Mouse (Mus musculus) left cerebral cortex, adult 18-20 months (tissue): ENCODE measurements at regions not wholly inside any gene's neighbourhood (a gene's known extent, or its start where the extent isn't known, plus 50 kb on each side); places are given as distances from the start of the nearest gene placed in this dataset.

Experiments
- DNase-seq, 2 experiments: peaks; one replicate each; pipeline ENCODE4 v3.0.0; 2021 to 2022; ENCODE audit warnings: low spot score in 2 of 2, mixed read lengths in 1 of 2

DNA sequence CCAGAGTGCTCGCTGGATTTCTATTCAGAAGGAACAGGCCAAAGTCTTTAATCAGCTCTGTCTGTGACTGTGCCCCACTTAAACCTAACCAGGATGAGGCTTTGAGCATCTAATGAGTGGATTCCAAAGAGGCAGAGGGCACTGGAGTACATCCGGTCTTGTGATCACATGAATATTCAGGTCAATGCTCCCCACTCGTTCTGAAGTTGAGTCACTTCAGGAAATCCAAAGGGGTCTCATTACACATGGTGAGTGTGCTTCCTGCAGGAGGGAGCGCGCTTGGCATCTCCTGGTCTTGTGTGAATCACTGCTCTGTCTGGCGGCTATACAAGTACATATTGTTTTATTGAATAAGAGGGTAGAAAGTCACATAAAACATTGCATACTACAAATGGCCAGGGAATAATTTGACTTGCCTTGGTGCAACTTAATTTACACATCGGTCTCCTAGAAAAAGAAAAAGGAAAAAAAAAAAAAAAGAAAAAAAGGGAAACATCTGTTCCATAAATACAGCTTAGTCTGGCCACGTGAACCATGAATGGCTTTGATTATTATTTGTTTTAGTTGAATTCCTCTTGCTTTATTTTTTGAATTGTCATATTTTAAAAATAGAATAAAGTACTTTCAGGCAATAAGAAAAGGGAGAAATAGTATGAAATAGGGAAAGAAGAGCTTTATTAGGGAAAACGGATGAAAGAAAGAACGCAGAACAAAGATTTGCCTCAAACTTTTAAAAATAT lies 148.1 kb upstream of the Hmga2 start:
- DNase-seq: no peak

DNA sequence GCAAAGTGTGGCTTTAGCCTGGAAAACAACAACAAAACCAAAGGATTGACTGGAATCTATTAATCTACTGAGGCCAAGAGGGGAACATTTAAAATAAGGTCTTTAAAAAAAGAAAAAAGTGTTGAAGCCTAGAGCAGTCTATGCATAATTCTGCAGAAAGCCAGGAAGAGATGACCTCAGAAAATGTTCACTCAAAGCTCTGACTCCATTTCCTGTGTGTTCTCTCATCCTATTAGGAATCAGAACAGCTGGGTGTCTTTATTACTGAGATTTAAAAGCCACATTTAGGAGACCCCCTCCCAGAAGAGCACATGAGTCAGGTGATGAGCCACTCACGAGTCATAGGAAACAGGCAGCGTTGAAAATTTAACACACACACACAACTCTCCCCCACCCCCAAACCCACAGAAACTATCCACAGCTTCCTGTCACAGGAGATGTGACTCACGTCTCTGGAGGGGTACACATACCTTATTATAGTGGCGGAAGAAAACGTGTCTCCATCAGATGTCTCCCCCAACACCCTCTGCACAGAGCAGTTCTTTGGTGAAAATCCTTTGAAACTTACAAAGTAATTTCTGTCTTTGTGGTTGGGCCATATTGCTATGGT lies 140.2 kb upstream of the Hmga2 start:
- no peak for DNase-seq

- no peak for DNase-seq
Observed at GRCm38 (mm10) chr10:120612351-120612750, 136.1 kb upstream of the Hmga2 start.

DNA sequence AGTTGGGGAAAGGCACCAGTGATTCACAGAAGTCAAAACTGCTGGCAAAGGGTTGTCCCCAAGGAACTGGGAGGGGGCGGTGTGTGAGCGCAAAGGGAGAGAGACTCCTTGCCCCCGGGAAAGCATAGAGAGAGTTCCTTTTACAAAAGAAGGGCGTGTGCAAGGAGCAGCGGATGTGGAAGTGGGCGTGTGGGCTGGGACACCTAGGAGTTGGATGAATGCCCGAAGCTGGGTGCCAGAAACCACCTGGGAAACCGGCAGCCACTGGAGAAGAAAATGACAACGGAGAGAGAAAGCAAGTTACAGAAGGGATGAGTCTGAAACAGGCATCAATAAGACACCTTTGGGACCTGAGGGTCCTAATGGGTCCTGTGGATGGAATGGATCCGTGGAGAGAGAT lies 133.8 kb upstream of the Hmga2 start:
- peak; percentile 15 to 22 for DNase-seq

DNA sequence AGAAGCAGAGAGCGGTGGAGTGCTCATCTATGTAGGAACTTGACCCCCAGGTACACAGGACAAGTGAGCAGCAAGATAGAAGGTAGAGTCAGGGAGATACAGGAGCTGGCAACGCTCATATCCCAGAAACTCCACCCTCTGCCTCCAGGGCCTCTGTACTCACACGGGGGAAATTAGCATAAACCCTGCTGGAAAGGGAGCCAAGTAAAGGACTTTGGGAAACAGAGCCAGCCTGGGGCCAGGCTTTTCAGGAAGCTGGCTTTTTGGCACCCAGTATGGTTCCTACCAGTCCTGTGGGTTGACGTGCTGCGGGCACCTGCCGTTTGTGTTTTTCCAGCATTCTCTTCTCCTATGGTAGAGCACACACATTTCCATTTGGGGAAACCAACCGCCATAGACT lies 128.2 kb upstream of the Hmga2 start:
- no peak for DNase-seq

- no peak for DNase-seq
Observed at GRCm38 (mm10) chr10:120603167-120603566, 126.9 kb upstream of the Hmga2 start.

DNA sequence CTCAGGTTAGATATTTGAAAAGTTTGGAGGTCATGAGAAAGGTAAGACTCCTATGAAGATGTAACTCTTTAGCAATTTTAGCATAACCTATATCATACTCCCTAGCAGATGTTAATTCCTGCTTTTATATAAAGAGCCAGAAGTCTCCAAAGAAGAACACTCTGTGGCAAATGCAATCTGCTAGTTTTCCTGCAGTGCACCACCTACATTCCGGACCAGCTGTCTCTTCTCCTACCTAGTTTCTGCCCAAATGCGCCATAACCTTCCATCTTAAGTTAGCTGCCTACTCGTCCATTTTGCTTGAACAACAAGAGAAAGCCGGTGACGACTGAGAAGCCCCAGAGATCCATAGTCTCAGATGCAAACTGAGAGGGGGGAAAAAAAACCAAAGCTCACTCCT lies 124.5 kb upstream of the Hmga2 start:
- DNase-seq: peak in 1 of 2 experiments; percentile 13

DNA sequence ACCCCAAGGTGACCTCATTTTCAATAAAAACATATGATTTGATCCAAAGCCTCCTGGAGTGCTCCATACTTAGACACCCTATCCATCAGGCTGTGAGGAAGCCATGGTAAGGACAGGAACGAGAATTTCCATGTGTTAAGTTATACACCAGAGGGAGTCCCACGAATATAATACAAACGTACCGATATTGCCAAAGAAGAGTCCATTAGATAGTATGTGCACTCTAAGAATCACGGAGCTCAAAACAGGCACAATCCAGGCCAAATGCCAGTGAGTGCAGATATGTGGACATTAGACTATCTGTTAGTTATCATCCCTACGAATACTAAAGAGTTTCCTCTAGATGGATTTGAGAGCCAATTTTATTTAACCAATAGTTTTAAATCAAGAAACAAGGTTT lies 123.3 kb upstream of the Hmga2 start:
- DNase-seq: no peak

GRCm38 (mm10) chr10:120597320-120597887 lies 121.1 kb upstream of the Hmga2 start:
- no peak for DNase-seq

- no peak for DNase-seq
Observed at GRCm38 (mm10) chr10:120595145-120595544, 118.9 kb upstream of the Hmga2 start.

DNA sequence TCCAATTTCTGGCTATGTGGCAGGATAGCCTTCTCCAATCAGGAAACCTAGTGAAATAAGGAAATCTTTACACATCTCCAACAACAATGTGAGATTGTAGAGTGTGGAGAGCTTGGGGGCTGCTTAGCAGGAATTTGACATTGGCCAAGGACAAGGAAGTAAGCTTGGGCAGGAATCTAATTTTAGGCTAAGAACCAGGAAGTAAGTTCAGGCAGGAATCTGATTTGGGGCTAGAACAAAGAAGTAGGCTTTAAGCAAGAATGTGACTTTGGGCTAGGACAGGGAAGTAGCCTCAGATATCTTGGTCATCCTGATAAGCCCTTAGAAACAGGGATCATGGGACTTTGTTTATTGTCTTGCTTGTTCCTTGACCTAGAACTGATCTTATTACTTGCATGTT lies 117.6 kb upstream of the Hmga2 start:
- no peak for DNase-seq

DNA sequence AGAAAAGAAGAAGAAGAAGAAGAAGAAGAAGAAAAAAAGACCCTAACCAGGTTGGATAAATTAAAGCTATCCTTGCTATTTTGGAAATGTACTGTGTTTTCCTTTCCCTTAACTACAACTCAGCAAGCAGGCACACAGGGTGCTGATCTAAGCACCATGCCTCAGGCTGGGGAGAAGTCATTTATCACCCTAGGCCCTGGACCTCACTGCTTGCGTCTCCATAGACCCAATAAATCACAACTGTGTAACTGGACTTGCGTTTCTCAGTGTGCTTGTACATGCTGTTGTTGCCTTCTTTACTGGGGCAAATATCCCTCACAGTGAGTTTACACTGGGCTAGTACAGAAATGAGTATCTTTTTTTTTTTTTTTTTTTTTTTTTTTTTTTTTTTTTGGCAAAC lies 113.4 kb upstream of the Hmga2 start:
- no peak for DNase-seq

- no peak for DNase-seq
Observed at GRCm38 (mm10) chr10:120587854-120588633, 111.8 kb upstream of the Hmga2 start.

DNA sequence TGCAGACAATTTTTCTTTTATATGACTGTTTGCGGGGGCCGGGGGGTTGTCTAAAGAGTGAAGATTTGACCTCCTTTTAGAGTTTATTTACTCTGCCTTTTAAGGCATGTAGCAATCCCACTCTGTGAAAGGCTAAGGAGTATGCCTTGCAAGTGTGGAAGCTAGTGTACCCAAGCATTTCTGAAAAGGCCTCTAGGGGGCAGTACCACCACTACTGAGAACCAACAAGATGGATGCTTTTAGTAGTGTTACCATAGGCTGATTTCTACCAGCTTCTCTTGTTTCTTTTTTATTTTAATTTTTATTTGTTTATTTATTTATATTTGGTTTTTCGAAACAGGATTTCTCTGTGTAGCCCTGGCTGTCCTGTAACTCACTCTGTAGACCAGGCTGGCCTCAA lies 110.9 kb upstream of the Hmga2 start:
- DNase-seq: peak; percentile 17 to 52

DNA sequence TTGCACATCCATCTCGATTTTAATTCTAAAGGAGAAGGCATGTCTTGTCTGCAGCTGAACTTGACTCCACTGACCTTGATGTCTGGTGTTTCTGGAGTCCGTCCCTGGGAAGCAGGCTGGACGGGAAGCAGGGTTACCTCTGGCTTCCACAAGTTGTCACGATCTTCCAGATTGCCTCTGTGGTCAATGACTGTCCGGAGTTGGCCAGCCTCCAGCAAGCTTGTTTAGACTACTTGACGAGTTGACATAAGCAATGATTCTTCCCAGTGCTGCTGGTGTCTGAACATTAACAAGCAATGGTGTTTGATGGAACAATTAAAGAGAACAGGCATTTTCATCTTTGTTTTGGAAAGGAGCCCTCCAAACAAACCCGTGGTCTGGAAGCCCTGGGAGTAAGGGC lies 106.2 kb upstream of the Hmga2 start:
- no peak for DNase-seq

GRCm38 (mm10) chr10:120581547-120581946 lies 105.3 kb upstream of the Hmga2 start:
- DNase-seq: no peak

GRCm38 (mm10) chr10:120576886-120577285 lies 100.6 kb upstream of the Hmga2 start:
- DNase-seq: no peak

GRCm38 (mm10) chr10:120576148-120576547 lies 99.9 kb upstream of the Hmga2 start:
- no peak for DNase-seq

DNA sequence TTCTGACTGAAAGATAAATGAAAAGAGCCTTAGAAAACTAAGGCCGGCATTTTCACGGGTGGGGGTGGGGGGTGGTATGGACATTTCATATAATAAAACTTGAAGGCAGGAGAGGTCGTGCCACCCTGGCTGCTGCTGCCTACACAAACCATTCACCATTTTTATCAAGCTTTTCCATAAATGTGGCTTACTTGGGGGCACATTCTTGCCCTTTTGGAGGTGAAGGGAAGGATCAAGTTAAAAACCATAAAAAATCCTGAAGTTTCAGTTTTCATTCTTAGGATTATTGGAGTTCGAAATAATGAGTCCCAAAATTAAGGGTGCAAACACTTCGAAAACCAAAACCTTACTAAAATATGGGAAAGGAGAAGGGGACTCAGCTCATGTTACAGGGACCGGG lies 95.1 kb upstream of the Hmga2 start:
- no peak for DNase-seq

DNA sequence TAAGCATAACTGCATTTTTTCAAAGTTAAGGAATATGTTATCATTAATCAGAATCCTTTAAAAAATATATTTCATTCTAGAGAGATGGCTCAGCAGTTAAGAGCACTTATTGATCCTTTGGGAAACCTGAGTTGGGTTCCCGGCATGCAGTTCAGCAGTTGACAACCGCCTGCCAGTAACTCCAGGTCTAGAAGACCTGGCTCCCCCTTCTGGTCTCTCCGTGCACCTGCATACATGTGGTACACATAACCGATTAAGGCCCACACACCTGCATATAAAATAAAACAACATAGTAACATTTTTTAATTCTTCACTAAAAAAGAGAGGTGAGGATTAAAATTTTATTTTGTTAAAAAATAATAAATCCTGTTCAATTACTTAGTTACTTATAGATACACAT lies 89.7 kb upstream of the Hmga2 start:
- DNase-seq: no peak

GRCm38 (mm10) chr10:120564859-120565258 lies 88.6 kb upstream of the Hmga2 start:
- no peak for DNase-seq

DNA sequence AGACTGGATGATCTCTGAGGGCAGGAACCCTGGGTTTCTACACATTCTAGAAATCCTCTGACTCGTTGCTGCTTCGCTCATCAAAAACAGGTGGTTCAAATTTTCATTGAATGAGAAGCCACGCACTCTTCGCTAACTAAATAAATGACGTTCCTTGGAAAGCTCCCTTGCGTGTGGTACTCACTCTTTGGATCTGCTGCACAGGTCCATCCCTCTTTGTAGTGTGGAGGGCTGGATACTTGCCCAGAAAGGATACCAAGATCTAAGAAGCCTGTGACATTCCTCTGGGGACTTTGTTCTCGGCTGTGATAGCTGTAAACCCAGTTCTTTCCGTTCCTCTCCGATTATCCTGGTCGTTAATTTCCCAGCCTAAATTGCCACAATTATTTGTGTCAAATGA lies 87.7 kb upstream of the Hmga2 start:
- no peak for DNase-seq
